Mouse (Mus musculus): ENCODE data around the gene Tcte3. TPM values are rescaled to one million over a fixed set of nuclear protein-coding genes. Genes with fewer than 3 reads are reported as not detected.
A peak's percentile ranks its signal among the peaks of the same experiment; 100 is the strongest.
"Not testable (repeated sequence)": the region's sequence is repeated elsewhere in the genome, so short reads cannot be mapped to it uniquely, and the experiment has no call there.

The Tcte3 gene
- polyA plus RNA-seq, 1 experiment, result 3.3 TPM

DNA sequence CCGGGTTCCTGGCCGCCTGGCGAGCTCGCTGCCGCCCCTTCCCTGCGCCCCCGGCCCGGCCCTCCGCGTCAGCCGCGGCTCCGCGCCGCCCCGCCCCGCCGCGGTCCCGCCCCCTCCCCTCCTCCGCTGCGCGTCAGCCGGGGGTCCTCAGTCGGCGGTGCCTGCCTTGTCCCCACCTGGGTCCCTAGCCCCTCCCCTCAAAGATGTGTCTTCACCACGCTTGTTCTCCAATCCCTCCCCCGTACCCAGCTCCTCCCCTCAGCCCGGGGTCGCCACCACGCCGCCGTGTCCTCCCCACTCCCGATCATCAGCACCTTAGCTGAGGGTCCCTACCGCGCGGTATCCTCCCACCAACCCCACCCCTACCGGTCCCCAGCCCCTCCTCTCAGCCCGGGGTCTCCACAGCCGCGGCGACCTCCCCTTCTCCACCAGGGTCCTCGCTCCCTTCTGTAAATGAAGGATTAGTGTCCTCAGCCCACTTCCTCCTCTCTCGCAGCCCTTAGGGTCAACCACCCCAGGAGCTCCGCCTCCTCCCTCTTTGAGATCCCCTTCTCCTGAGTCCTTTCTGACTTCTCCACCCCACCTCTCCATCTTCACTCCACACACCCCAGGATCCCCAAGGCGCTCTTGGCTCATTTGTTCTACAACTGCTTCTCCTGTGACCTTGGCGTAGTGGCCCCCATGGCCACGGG lies 16.6 kb downstream of the Tcte3 start:
- H3K4me3 ChIP-seq (replicated peaks); H3K36me3 ChIP-seq (replicated peaks; ENCODE audit: low read length): not testable (repeated sequence)

DNA sequence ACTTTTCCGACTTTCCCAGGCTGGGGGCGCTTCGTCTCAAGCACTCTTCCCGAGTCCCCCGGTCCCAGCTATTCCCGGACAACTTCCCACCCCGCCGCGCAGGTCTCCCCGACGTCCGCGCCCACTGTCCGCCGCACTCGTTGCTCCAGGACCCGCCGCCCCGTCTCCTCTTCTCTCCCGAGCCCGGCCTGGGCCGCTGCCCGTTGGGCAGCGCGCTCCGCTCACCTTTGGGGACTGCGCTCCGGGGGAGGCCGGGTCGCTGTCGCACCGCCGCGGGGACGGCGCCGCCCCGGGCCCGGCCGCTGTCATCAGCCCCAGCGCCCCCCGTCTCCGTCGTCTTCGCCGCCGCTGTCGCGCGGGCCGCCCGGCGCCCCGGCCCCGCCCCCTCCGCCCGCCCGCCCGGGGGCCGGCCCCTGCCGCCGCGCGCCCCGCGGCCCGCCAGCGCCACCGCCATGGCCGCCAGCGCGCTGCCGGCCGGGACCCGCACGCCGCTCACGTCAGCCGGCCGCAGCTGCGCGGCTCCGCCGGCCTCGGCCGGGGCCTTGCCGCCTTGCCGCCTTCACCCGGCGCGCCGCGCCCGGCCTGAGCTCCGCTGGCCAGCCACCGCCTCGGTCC lies 17.3 kb downstream of the Tcte3 start:
- not testable (repeated sequence) for H3K4me3 ChIP-seq (replicated peaks); H3K27me3 ChIP-seq (replicated peaks); H3K9me3 ChIP-seq; H3K4me1 ChIP-seq; H3K36me3 ChIP-seq (replicated peaks; ENCODE audit: low read length)

More for the DNA sequence above, 16.6 kb downstream of the Tcte3 start:
- not testable (repeated sequence) for H3K4me1 ChIP-seq; H3K9me3 ChIP-seq; H3K27me3 ChIP-seq (replicated peaks)

DNA sequence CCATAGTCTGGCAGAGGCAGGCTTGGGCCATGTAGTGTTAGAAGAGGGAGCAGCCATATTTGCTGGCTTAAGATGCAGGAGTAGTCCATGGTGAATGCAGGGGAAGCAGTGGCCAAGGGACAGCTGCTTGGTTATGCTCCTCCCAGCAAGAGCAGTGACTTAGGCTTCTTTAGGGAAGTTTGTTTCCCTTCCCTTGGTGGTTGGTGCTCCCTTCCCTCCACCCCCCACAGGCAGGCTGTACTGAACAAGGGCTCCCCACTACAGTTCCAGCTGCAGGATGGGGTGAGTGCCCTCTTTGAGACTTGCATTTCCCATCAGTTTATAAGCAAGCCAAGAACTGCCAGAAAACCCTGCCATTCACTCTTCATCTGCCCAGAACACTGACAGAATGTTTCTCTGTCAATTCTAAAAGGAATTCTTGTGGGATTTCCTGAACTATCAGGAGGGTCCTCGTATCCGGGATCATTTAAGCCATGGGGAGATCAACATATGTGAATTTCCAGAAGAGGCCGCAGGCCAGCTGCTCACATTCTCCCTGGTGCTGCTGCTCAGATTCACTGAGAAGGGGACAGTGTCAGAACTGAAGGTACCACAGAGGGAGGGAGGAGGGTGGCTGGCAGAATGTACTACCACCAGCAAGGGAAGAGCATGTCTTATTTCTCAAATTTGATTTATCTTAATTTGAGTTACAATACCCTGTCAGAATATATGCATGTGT lies 19.6 kb downstream of the Tcte3 start:
- not testable (repeated sequence) for H3K4me3 ChIP-seq (replicated peaks); H3K4me1 ChIP-seq; H3K27me3 ChIP-seq (replicated peaks); H3K36me3 ChIP-seq (replicated peaks; ENCODE audit: low read length); H3K9me3 ChIP-seq

DNA sequence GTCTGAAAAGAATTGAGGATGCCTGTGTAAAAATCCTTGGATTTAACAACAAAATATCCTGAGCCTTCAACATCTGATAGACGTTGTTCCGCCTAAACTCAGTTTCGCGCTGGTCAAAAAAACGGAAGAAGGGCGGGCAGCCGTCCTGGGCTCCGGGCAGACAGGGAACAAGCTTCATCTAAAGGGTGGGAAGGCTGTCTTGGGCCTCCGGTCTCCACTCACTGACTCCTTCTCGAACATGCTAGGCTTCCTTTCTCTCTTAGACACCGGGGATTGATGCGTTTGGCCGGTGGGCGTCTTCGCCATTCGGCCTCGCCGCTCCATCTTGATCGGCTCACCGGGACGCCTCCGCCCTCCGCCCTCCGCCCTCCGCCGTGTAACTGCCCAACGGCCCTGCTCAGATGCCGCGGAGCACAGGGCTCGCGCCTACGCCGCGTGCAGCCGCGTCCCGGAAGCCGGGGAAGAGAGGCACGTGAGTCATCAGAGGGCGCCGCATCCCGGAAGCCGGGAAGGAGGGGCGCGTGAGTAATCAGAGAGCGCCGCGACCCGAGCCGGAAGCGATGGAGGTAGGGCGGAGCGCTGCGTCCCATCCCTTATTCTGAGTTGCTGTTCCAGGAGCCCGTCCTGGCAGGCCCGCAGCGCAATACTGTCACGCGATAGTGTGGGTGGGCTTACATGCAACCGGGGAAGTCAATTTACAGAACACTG lies 31.4 kb downstream of the Tcte3 start, which contains the start of gene Gm3435:
TSS of gene Gm3435 (plus strand) at position 471 of the 708 bp plus-strand sequence.
- H3K36me3 ChIP-seq (replicated peaks; ENCODE audit: low read length); H3K27me3 ChIP-seq (replicated peaks); H3K4me1 ChIP-seq; H3K9me3 ChIP-seq; H3K4me3 ChIP-seq (replicated peaks): not testable (repeated sequence)

DNA sequence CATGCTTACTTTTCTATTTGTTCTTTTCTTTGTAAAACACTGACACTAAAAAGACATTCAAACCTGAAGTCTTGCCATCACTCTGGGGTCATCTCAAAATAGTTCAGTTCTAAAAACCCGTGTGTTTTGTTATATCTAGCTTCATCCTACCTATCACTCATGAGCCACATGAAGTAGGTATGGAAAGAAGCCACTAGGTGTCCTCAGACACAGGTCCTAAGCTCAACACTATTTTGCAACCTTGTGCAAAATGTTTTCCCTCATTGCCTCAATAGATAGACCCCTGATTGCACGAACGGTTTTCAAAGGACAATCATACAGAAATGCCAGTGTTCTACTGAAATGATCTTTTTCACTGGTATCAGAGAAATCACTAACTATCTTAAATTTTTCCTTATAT lies 32.2 kb downstream of the Tcte3 start:
- H3K27me3 ChIP-seq (replicated peaks); H3K9me3 ChIP-seq; H3K4me1 ChIP-seq; H3K36me3 ChIP-seq (replicated peaks; ENCODE audit: low read length); H3K4me3 ChIP-seq (replicated peaks): not testable (repeated sequence)

DNA sequence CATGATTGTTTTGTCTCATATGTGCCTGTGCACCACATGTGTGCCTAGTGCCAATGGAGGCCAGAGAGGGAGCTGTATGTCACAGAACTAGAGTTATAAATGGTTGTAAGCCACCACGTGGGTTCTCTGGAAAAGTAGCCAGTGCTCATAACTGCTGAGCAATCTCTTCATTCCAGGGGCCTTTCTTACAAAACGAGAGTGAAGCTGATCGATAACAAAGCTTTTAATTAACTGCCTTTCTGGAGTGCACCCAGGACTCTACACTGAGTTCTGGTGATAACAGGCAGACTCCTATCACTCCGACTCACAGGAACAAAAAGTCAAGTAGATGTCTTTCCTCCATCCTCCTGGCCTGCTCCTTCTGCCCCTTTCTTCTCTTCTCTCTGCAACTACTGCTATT lies 41.2 kb downstream of the Tcte3 start:
- H3K4me1 ChIP-seq; H3K27me3 ChIP-seq (replicated peaks); H3K36me3 ChIP-seq (replicated peaks; ENCODE audit: low read length); H3K4me3 ChIP-seq (replicated peaks); H3K9me3 ChIP-seq: not testable (repeated sequence)

DNA sequence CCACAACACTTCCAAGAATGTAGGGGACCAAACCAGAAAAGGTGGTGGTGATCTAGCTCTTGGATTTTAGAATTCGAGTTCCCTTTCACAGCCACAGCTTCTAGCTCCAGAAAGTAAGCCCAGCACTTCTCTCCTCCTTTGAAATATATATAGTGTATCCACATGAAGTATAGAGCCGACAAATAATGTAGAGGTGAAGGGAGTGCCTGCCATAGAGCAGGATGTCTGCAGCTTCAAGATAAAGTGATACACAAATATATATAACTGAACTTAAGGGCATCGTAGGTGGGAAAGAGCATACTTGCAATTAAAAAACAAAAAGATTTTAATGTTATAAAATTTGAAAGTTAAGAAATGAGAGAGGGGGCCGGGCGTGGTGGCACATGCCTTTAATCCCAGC lies 47.1 kb downstream of the Tcte3 start:
- H3K4me1 ChIP-seq; H3K36me3 ChIP-seq (replicated peaks; ENCODE audit: low read length); H3K27me3 ChIP-seq (replicated peaks); H3K4me3 ChIP-seq (replicated peaks); H3K9me3 ChIP-seq: not testable (repeated sequence)

DNA sequence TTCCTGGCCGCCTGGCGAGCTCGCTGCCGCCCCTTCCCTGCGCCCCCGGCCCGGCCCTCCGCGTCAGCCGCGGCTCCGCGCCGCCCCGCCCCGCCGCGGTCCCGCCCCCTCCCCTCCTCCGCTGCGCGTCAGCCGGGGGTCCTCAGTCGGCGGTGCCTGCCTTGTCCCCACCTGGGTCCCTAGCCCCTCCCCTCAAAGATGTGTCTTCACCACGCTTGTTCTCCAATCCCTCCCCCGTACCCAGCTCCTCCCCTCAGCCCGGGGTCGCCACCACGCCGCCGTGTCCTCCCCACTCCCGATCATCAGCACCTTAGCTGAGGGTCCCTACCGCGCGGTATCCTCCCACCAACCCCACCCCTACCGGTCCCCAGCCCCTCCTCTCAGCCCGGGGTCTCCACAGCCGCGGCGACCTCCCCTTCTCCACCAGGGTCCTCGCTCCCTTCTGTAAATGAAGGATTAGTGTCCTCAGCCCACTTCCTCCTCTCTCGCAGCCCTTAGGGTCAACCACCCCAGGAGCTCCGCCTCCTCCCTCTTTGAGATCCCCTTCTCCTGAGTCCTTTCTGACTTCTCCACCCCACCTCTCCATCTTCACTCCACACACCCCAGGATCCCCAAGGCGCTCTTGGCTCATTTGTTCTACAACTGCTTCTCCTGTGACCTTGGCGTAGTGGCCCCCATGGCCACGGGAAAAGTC lies 48.0 kb downstream of the Tcte3 start:
- H3K27me3 ChIP-seq (replicated peaks); H3K4me3 ChIP-seq (replicated peaks); H3K4me1 ChIP-seq; H3K36me3 ChIP-seq (replicated peaks; ENCODE audit: low read length); H3K9me3 ChIP-seq: not testable (repeated sequence)

DNA sequence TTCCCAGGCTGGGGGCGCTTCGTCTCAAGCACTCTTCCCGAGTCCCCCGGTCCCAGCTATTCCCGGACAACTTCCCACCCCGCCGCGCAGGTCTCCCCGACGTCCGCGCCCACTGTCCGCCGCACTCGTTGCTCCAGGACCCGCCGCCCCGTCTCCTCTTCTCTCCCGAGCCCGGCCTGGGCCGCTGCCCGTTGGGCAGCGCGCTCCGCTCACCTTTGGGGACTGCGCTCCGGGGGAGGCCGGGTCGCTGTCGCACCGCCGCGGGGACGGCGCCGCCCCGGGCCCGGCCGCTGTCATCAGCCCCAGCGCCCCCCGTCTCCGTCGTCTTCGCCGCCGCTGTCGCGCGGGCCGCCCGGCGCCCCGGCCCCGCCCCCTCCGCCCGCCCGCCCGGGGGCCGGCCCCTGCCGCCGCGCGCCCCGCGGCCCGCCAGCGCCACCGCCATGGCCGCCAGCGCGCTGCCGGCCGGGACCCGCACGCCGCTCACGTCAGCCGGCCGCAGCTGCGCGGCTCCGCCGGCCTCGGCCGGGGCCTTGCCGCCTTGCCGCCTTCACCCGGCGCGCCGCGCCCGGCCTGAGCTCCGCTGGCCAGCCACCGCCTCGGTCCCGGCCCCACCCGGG lies 48.7 kb downstream of the Tcte3 start:
- H3K27me3 ChIP-seq (replicated peaks); H3K4me3 ChIP-seq (replicated peaks); H3K36me3 ChIP-seq (replicated peaks; ENCODE audit: low read length); H3K9me3 ChIP-seq; H3K4me1 ChIP-seq: not testable (repeated sequence)

DNA sequence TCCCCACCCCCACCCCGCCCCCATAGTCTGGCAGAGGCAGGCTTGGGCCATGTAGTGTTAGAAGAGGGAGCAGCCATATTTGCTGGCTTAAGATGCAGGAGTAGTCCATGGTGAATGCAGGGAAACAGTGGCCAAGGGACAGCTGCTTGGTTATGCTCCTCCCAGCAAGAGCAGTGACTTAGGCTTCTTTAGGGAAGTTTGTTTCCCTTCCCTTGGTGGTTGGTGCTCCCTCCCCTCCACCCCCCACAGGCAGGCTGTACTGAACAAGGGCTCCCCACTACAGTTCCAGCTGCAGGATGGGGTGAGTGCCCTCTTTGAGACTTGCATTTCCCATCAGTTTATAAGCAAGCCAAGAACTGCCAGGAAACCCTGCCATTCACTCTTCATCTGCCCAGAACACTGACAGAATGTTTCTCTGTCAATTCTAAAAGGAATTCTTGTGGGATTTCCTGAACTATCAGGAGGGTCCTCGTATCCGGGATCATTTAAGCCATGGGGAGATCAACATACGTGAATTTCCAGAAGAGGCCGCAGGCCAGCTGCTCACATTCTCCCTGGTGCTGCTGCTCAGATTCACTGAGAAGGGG lies 51.1 kb downstream of the Tcte3 start:
- not testable (repeated sequence) for H3K9me3 ChIP-seq; H3K27me3 ChIP-seq (replicated peaks); H3K36me3 ChIP-seq (replicated peaks; ENCODE audit: low read length); H3K4me1 ChIP-seq
- H3K4me3 ChIP-seq (replicated peaks), result peak overlapping the region; percentile 85

DNA sequence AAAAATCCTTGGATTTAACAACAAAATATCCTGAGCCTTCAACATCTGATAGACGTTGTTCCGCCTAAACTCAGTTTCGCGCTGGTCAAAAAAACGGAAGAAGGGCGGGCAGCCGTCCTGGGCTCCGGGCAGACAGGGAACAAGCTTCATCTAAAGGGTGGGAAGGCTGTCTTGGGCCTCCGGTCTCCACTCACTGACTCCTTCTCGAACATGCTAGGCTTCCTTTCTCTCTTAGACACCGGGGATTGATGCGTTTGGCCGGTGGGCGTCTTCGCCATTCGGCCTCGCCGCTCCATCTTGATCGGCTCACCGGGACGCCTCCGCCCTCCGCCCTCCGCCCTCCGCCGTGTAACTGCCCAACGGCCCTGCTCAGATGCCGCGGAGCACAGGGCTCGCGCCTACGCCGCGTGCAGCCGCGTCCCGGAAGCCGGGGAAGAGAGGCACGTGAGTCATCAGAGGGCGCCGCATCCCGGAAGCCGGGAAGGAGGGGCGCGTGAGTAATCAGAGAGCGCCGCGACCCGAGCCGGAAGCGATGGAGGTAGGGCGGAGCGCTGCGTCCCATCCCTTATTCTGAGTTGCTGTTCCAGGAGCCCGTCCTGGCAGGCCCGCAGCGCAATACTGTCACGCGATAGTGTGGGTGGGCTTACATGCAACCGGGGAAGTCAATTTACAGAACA lies 62.8 kb downstream of the Tcte3 start, which contains the start of the genes 9030025P20Rik and Gm3417:
TSS of gene 9030025P20Rik (plus strand) at position 107 of the 677 bp plus-strand sequence.
TSS of gene Gm3417 (minus strand) at position 429 of the 677 bp plus-strand sequence.
- not testable (repeated sequence) for H3K27me3 ChIP-seq (replicated peaks); H3K4me1 ChIP-seq; H3K4me3 ChIP-seq (replicated peaks)

DNA sequence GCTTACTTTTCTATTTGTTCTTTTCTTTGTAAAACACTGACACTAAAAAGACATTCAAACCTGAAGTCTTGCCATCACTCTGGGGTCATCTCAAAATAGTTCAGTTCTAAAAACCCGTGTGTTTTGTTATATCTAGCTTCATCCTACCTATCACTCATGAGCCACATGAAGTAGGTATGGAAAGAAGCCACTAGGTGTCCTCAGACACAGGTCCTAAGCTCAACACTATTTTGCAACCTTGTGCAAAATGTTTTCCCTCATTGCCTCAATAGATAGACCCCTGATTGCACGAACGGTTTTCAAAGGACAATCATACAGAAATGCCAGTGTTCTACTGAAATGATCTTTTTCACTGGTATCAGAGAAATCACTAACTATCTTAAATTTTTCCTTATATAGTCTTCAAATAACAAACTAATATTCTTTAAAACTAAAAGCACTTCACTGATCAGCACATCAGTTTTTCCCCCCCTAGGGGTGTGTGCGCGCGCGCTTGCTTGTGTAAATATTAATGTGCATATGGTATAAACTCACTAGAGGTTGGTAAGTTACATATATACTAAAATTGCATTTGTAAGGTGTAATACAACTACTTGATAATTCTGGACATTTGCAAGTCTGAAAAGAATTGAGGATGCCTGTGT lies 63.4 kb downstream of the Tcte3 start:
- H3K27me3 ChIP-seq (replicated peaks); H3K9me3 ChIP-seq; H3K4me3 ChIP-seq (replicated peaks): not testable (repeated sequence)

More for the DNA sequence above, 62.8 kb downstream of the Tcte3 start, which contains the start of the genes 9030025P20Rik and Gm3417:
- H3K9me3 ChIP-seq; H3K36me3 ChIP-seq (replicated peaks; ENCODE audit: low read length): not testable (repeated sequence)

More for the DNA sequence above, 63.4 kb downstream of the Tcte3 start:
- not testable (repeated sequence) for H3K36me3 ChIP-seq (replicated peaks; ENCODE audit: low read length); H3K4me1 ChIP-seq
